Mouse (Mus musculus) intestine, postnatal 0 days (tissue): ENCODE results near the gene Grm4. TPM values are rescaled to one million over a fixed set of nuclear protein-coding genes. Genes with fewer than 3 reads are reported as not detected.

Experiments
- ATAC-seq: fragments of 200-750 bp; cut with Nextera tagmentation; 2 replicates; pipeline ENCODE4 v1.8.0; 2017; ENCODE audit warnings: mild to moderate bottlenecking, moderate TSS enrichment, moderate library complexity
- H3K27ac ChIP-seq: fragments of 300-500 bp; sonication (generic); 2 replicates; pipeline ENCODE4 v1.5.1; 2014; ENCODE audit warnings: mild to moderate bottlenecking, low read depth, low read length, moderate library complexity
- H3K27me3 ChIP-seq: fragments of 300-500 bp; sonication (generic); replicated peaks from 2 replicates; pipeline ENCODE4 v1.6.1; 2014; ENCODE audit warnings: low read length, mixed read lengths; ENCODE audit not compliant: control insufficient read depth, insufficient read depth
- H3K36me3 ChIP-seq: fragments of 300-500 bp; sonication (generic); 2 replicates; pipeline ENCODE4 v1.6.1; 2014; ENCODE audit warnings: mild to moderate bottlenecking, moderate library complexity; ENCODE audit not compliant: control insufficient read depth, insufficient read depth
- H3K4me1 ChIP-seq: fragments of 300-500 bp; sonication (generic); replicated peaks from 2 replicates; pipeline ENCODE4 v1.6.1; 2014; ENCODE audit warnings: antibody characterized with exemption, low read length, mixed read lengths; ENCODE audit not compliant: control insufficient read depth, insufficient read depth
- H3K4me2 ChIP-seq: fragments of 300-500 bp; sonication (generic); replicated peaks from 2 replicates; pipeline ENCODE4 v1.6.1; 2014; ENCODE audit warnings: low read depth, mild to moderate bottlenecking, moderate library complexity
- H3K4me3 ChIP-seq: fragments of 300-500 bp; sonication (generic); 2 replicates; pipeline ENCODE4 v1.5.1; 2014; ENCODE audit warnings: low read depth, low read length
- H3K9ac ChIP-seq: fragments of 300-500 bp; sonication (generic); 2 replicates; pipeline ENCODE4 v1.6.1; 2014; ENCODE audit warnings: mild to moderate bottlenecking, low read depth, low read length
- H3K9me3 ChIP-seq: fragments of 300-500 bp; sonication (generic); 2 replicates; pipeline ENCODE4 v1.6.1; 2016; ENCODE audit warnings: mixed run types; ENCODE audit not compliant: control insufficient read depth
- CTCF ChIP-seq: sonication (generic); IDR thresholded peaks from 2 replicates; pipeline ENCODE4 v1.5.1; 2016; ENCODE audit warnings: low read depth, mild to moderate bottlenecking, control low read depth, antibody characterized with exemption, moderate library complexity
- WGBS: fragments of 180-500 bp; shearing (Covaris S2); extraction: QIAGEN DNeasy Blood & Tissue Kit; methylation state at CpG from one replicate; pipeline ENCODE4 v1.1.7; 2014; 5-methylcytosine and 5-hydroxymethylcytosine counted together
- polyA plus RNA-seq: library from polyadenylated mRNA; unstranded; fragments of >200 nt; fragmentation: Nextera tagmentation; extraction: Ambion mirVana; gene quantifications from 2 replicates; pipeline ENCODE4 v1.2.1, GENCODE M21; 2015

Grm4 gene
- polyA plus RNA-seq, 1 experiment from 2014 or later, result 0.47 TPM

DNA sequence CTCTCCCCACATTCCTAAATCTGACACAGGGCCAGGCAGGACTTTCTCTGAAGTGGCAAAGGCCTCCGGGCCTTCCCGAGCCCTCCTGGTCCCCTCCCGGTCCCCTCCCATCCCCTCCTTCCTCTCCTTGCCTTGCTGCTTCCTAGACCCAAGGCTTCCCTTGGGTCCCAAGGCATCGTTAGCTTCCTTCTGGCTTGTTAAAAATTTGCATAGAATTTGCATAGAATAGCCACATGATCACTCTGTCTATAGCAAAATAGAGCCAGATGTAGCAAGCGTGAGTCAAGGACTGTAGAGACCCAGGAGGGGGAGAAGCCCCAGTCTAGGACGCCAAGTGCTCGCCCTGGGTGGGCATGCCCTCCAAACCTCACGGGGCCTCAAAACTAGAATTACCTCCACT, 55.3 kb downstream of the Grm4 start:
- no peak for TF ChIP-seq CTCF
- 76% methylated on average over 8 of the region's 8 CpGs for WGBS
- no peaks in the 10 kb centered on the region for H3K36me3 ChIP-seq

DNA sequence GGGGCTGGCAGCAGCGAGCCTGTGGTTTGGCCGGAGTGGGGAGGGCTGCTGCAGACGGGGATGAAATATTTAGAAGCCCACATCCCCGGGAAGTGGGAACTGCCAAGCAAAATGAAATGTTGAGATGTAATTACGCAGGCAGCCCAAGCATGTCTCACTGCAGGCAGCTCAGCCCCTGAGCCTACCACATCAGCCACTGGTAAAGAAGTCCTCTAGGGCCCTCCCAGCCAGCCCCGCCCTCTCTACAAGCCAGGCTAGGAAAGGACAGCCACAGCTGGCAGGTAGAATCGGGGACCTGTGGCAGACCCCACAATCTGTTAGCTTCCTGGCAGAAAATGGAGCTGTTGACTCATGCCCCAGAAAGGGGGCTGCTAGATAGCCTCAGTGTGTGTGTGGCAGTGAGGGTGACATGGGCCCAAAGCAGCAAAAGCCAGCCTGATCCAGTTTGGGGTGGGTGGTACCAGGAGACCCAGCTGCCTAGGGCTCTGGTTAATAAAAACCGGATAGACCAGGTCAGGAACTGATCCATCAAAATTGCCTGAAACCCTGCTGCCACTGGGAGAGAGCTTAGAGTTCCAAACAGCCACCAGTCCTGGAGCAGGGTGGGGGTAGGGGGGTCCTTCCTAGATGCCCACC, 56.8 kb downstream of the Grm4 start:
- H3K9me3 ChIP-seq, result no peaks in the 10 kb centered on the region
- no peaks in the 10 kb centered on the region for H3K27me3 ChIP-seq
- H3K4me3 ChIP-seq, result no peak overlapping the region
- no peak overlapping the region for H3K9ac ChIP-seq
- H3K4me2 ChIP-seq, result no peak overlapping the region
- TF ChIP-seq CTCF, result no peak
- H3K27ac ChIP-seq, result no peak overlapping the region
- WGBS, result 41% methylated on average over 8 of the region's 8 CpGs
- no peaks in the 10 kb centered on the region for H3K36me3 ChIP-seq
- no peak for ATAC-seq
- no peaks in the 10 kb centered on the region for H3K4me1 ChIP-seq

More for the DNA sequence above, 55.3 kb downstream of the Grm4 start:
- H3K4me2 ChIP-seq, result no peak overlapping the region
- no peaks in the 10 kb centered on the region for H3K4me1 ChIP-seq
- no peak overlapping the region for H3K27ac ChIP-seq
- no peak overlapping the region for H3K4me3 ChIP-seq
- no peaks in the 10 kb centered on the region for H3K27me3 ChIP-seq
- H3K9ac ChIP-seq, result no peak overlapping the region
- H3K9me3 ChIP-seq, result no peaks in the 10 kb centered on the region
- ATAC-seq, result no peak

DNA sequence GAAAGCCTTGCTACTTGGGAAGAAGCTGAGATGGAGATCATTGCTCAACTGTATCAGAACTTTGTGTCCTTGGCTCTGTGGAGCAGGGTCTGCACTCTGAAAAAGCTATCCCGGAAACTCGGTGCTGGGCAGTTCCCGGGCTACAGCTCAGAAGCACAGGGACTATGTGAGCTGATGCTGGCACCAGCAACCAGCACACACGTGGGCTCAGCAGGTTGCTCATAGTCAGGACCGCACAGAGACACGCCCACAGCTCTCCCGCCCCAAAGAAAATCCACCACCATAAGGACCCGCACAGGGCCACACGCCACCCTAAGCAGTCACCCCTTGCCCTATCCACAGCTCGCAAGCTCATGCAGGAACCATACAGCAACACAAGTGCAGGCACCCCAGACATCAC, 61.2 kb downstream of the Grm4 start:
- no peaks in the 10 kb centered on the region for H3K4me1 ChIP-seq
- no peaks in the 10 kb centered on the region for H3K36me3 ChIP-seq
- H3K9ac ChIP-seq, result no peak overlapping the region
- no peaks in the 10 kb centered on the region for H3K27me3 ChIP-seq
- no peaks in the 10 kb centered on the region for H3K9me3 ChIP-seq
- 69% methylated on average over 10 of the region's 10 CpGs for WGBS
- no peak for TF ChIP-seq CTCF
- H3K27ac ChIP-seq, result no peak overlapping the region
- H3K4me2 ChIP-seq, result no peak overlapping the region
- H3K4me3 ChIP-seq, result no peak overlapping the region
- no peak for ATAC-seq

DNA sequence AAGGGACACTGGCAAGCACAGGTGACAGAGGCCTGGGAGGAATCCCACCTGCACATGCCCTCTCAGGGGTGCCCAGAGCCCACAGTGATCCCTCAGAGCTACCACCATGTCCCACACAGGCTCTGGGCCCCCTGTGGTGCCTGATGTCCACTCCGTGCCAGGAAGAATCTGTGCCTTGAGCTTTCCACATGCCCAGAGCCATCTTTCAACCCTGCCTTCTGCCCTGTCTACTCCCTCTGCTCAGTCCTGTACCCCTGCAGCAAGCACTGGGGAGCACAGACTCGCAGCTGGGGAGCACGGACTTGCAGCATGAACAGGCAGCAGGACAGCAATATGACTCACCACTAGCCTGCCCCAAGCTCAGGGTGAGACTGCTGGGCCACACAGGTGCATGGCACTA, 62.0 kb downstream of the Grm4 start:
- no peaks in the 10 kb centered on the region for H3K9me3 ChIP-seq
- WGBS, result 84% methylated on average over 3 of the region's 3 CpGs

DNA sequence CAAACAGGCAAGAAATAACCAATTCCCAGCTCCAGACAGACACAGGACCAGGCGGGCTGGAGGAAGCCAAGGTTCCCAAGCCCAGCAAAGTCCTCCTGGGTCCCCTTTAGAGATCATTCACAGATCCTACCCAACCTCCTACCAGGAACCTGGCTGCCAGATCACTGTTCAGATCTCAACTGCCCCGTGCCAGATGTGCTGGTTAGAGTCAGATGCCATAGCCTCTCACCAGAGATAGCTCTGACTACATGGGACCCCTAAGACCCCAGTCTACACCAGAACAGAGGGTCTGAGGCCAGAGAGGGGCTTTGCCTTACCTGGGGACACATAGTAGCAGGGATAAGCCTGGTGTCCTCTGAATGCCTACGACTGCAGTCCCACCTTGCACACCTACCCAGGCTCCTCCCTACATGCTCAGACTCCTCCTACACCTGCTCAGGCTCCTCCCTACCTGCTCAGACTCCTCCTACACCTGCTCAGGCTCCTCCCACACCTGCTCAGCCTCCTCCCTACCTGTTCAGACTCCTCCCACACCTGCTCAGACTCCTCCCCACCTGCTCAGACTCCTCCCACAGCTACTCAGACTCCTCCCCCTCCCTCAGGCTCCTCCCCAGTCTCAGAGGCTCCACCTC, 63.2 kb downstream of the Grm4 start:
- Histone ChIP-seq H3K36me3 (no peaks in the 10 kb centered on the region), H3K4me1 (no peaks in the 10 kb centered on the region), H3K9ac (no peak overlapping the region), H3K27ac (no peak overlapping the region), H3K27me3 (no peaks in the 10 kb centered on the region), H3K4me2 (no peak overlapping the region), H3K4me3 (no peak overlapping the region), H3K9me3 (no peaks in the 10 kb centered on the region)
- WGBS, result 84% methylated on average over 3 of the region's 3 CpGs
- no peak for ATAC-seq
- TF ChIP-seq CTCF, result no peak

More for the DNA sequence above, 62.0 kb downstream of the Grm4 start:
- no peak for ATAC-seq
- Histone ChIP-seq H3K4me3 (no peak overlapping the region), H3K4me1 (no peaks in the 10 kb centered on the region), H3K27ac (no peak overlapping the region), H3K36me3 (no peaks in the 10 kb centered on the region), H3K4me2 (no peak overlapping the region), H3K27me3 (no peaks in the 10 kb centered on the region), H3K9ac (no peak overlapping the region)
- TF ChIP-seq CTCF, result no peak

DNA sequence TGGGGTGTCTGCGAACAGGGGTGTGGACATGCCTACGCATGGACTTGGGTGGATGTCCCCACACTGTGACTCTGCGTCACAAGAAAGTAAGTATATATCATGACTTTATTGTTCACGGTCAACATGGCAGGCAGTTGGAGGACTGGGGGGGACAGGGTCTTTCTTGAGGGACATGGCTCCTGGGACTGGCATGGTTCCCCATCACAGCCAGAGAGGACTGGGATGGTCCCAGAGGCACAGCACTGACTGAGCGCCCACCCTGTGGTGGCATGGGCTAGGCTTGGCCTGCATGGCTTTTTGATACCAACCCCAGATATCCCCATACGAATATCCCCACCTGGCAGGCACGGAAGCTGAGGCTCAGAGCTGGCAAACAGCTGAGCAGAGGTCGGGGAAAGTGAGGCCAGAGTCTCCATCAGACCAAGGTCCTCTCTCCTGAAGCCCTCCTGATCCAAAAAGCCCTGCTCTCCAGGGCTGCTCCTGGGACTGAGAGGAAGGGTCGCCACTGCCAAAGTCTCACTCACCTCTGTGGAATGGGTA, 64.1 kb downstream of the Grm4 start:
- H3K9me3 ChIP-seq, result no peaks in the 10 kb centered on the region
- H3K4me3 ChIP-seq, result no peak overlapping the region
- no peak for TF ChIP-seq CTCF
- H3K4me1 ChIP-seq, result no peaks in the 10 kb centered on the region
- H3K9ac ChIP-seq, result no peak overlapping the region
- WGBS, result 81% methylated on average over 9 of the region's 9 CpGs
- no peak overlapping the region for H3K27ac ChIP-seq
- ATAC-seq, result no peak
- no peaks in the 10 kb centered on the region for H3K36me3 ChIP-seq
- no peak overlapping the region for H3K4me2 ChIP-seq
- H3K27me3 ChIP-seq, result no peaks in the 10 kb centered on the region
